Mouse (Mus musculus) megakaryocyte, adult 5-6 weeks (primary cell): ENCODE data around the gene Gm17655. TPM values are rescaled to one million over a fixed set of nuclear protein-coding genes. Genes with fewer than 3 reads are reported as not detected.
"Not testable (repeated sequence)": the region's sequence is repeated elsewhere in the genome, so short reads cannot be mapped to it uniquely, and the experiment has no call there.

Experiments
- ATAC-seq: 2 replicates; pipeline ENCODE4 v1.8.0; 2016; ENCODE audit warnings: mild to moderate bottlenecking, inconsistent platforms; ENCODE audit not compliant: poor library complexity, severe bottlenecking
- total RNA-seq, 2 experiments: library from RNA; stranded (forward) in 1 of 2; stranded (reverse) in 1 of 2; fragments of 153-499, 151-499 nt in 1 of 2; fragments of 221-1000, 200-1000 nt in 1 of 2; gene quantifications; 2 replicates each; pipeline versions ENCODE4 v1.2.3 to v1.2.4; 2015 to 2017

Gene Gm17655
- total RNA-seq (2015) (12.1 and 13.7 TPM in 2 replicates), total RNA-seq (2017) (4.4 and 4.6 TPM in 2 replicates)

DNA sequence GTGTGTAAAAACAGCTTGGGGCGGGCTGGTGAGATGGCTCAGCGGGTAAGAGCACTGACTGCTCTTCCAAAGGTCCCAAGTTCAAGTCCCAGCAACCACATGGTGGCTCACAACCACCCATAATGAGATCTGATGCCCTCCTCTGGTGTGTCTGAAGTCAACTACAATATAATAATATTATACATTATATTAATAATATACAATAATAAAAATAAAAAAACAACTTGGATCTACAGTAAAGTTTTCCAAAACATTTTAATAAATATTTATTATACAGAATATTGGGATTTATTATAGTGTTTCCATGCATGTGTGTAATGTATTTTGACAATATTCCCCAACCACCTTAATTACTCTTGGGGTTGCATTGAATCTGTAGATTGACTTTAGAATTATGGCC is at the start of gene Gm17655:
TSS of gene Gm17655 (minus strand) at position 101 of the 400 bp plus-strand sequence.
- ATAC-seq: not testable (repeated sequence)

GRCm38 (mm10) chr5:110109991-110110441 is 37.7 kb upstream of the Gm17655 start, which contains the start of gene Zfp605:
Gene Zfp605 (plus strand): TSS chr5:110110092.
- peak; percentile 43 for ATAC-seq

DNA sequence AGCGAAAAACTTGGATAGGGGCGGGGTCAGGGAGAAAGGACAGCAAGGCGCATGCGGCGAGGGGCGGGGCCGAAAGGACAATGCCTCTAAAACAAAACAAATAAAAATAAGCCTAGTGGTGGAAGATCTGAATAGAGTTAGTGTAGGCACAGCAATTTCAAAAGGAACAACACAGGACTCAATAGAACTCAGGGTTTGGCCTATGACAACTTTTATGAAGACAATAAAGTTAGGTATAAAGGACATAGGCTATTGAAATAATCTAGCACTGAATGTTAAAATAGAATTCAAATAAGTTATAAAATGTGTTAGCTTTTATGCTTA is 36.0 kb upstream of the Gm17655 start:
- ATAC-seq: no peak

DNA sequence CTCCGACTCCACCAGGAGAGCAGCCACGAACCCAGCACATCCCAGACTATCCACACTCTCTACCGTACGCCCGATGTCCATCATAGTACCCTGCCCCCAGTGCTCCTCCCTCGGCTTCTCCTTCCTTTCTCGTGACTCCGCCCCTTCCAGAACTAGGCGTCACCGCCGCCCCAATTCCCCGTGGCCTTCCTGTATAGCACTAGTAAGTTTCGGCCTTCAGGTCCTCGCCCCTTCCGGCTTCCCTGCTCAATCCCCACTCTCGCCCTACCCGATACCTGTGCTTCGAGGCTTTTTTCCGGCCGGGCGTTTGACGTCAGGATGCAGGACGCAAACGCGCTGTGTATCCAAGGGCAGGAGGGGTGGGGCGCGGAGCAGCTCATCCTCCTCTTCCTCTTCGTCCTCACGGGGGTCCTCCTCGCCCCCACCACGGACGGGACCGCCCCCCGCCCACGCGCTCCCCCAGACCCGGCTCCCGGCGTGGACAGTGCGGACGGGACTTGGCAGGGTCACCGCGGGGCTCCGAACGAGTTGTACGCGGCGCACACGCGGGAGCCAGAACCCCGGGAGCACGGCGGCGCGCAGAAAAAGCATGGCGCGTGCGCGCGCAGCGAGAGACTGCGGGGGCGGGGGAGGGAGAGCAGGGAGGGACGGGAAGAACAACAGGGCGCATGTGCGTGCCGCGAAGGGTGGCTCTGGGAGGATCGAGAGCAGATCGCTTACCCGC is 35.4 kb upstream of the Gm17655 start, which contains the start of gene Gtpbp6:
TSS of gene Gtpbp6 (minus strand) at position 617 of the 724 bp plus-strand sequence.
- peak; percentile 72 for ATAC-seq

- ATAC-seq: no peak
These were observed 34.7 kb upstream of the Gm17655 start for GRCm38 (mm10) chr5:110106901-110107564.

DNA sequence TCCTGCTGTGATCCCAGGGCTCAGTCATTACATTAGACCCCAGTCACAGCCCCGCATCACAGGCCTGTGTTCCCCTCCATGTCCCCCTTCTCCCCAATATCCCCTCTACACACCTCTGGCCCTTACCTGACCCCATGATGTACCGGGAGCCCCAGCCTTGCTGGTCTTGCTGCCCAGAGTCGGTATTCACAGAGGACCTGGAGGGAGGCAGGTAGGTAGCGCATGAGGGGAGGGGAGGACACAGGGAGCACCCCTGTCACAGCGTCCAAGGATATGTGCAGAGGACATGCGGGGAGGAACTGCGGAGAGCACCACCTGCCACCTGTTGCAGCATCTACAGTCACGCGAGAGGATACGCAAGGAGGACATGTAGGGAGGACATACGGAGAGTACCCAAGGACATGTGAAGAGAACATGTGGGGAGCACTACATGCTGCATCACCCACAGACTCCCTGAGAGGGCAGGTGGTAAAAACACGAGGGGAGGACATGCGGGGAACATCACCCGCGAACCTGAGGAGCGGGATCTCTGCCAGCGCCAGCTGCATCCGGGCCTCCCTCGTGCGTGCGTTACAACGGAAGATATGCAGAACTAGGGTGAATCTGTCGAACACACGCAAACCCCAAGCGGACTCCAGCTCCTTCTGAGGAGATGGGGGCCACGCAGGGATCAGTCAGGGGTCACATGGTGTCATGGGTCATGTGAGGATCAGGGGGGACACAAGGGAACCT is 34.0 kb upstream of the Gm17655 start:
- no peak for ATAC-seq

GRCm38 (mm10) chr5:110104616-110105380 is 32.5 kb upstream of the Gm17655 start:
- ATAC-seq: no peak

DNA sequence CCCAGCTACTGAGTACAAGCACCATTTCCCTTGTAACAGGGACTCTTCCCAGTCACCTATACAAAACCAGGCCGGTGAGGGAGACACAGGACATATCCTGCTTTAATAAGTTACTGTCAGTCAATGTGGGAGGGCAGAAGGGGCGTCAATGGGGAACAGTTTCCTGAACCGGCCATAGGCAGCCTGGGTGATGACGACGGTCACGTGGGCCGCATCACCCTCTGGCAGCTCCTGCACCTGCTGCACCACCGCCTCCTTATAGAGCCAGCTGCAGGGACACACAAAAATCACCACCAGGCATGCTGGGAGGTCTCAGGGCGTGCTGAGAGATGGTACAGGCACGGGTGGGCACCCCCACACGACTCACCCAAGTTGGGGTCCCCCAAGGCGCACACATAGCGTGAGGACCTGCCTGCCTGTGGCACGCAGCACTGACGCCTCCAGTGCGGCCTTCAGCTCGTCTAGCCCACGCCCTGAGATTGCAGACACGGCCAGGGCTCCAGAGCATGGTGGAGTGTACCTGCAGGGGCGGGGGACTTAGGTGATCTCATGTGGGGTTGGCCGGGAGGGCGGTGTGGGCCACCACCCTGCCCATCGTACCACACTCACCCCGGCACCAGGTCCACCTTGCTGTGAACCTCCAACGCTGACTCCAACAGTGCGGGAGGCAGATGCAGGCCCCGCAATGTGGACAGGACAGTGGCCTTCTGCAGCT is 31.7 kb upstream of the Gm17655 start:
- ATAC-seq: no peak

DNA sequence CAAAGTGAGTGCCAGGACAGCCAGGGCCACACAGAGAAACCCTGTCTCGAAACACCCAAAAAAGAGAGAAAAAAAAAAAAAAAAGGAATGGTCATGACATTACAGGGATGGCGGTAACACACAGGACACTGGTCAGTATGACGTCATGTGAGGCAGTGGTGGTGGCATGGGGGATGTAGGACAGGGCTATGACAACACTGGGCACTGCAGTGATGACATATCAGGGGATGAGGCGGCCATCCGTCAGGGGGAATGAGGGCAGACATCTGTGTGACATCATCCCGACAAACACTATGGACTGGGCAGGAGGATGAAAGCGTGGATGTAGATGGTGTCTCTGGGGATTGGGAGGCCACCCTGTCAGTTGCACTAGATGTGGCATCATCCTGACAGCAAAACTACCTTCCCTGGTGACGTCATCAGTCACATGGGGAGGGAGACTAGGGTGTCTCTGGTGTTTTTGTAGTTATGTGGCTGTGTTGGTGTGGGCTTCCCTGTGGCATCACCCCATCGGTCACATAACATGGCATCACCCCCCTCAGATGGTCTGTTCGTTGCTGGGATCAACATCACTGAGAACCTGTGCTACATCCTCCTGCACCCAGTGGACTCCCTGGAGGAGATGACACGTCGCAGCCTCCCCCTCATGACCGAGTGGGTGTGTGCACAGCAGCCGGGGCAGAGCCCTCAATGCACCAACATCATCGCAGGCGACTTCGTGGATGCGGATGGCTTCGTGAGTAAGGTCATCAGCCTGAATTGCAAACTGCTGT is 30.7 kb upstream of the Gm17655 start:
- ATAC-seq: no peak

DNA sequence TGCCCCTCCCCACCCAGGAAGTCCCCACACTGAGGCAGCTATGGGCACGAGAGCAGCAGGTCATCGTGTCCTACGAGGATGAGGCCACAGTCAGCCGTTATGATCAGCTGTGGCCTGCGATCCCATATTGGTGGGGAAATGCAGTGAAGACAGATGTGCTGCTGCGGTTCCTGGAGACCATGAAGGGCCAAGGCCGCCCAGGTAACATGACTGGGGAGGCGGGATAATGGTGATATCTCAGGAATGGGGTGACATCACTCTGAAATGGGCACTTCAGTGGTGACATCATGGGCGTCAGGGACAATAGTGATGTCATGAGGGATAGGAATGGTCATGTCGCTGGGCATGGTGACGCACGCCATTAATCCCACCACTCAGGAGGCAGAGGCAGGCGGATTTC is 30.1 kb upstream of the Gm17655 start:
- ATAC-seq: no peak

DNA sequence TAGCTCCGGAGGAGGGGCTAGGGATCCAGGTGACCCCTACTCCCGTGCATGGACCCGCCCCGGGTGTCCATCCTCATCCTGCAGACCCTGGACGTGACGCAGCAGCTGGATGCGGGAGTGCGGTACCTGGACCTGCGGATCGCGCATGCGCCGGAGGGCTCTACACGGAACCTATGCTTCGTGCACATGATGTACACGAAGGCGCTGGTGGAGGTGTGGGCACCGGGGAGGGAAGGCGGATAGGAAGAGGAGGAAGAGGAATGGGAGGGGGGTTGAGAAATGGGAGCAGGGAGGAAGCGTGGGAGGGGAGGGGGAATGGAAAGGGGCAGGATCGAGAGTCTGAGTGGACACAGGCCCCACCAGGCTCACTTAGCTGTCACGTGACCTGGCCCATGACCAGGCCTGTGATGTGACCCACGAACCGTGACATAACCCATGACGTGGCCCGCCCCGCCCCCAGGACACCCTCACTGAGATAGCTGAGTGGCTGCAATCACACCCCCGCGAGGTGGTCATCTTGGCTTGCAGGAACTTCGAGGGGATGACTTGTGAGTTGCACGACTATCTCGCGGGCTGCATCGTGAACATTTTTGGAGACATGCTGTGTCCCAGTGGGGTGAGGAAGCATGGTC is 29.5 kb upstream of the Gm17655 start:
- peak; percentile 39 for ATAC-seq

DNA sequence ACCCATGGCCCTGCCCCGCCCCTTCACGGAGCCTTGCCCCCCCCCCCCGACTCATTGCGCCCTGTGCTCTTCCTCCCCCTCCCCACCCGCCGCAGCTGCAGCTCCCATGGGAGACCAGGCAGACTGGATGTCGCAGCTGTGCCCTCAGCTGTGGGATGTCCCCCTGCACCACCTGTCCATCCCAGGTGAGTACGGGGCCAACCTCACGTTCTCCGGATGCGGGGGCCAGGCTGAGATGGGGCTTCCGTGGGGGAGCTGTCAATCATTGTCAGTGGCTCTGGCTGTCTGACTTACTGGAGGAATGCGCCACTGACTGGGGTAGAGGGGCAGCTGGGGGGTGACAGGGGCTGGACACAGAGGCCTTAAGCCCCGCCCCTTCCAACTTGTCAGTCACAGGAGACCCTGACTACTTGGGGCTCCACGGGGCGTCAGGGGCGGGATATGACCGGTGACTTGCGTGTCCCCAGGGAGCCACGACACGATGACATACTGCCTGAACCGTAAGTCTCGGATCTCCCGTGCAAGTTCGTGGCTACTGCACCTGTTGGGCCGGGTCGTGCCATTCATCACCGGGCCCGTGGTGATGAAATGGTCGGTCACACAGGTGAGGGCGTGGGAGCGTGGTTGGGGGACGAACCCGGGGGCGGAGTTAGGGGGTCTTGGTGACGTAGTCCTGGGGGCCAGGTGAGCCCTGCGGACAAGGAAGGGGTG is 28.8 kb upstream of the Gm17655 start:
- peak; percentile 29 for ATAC-seq

DNA sequence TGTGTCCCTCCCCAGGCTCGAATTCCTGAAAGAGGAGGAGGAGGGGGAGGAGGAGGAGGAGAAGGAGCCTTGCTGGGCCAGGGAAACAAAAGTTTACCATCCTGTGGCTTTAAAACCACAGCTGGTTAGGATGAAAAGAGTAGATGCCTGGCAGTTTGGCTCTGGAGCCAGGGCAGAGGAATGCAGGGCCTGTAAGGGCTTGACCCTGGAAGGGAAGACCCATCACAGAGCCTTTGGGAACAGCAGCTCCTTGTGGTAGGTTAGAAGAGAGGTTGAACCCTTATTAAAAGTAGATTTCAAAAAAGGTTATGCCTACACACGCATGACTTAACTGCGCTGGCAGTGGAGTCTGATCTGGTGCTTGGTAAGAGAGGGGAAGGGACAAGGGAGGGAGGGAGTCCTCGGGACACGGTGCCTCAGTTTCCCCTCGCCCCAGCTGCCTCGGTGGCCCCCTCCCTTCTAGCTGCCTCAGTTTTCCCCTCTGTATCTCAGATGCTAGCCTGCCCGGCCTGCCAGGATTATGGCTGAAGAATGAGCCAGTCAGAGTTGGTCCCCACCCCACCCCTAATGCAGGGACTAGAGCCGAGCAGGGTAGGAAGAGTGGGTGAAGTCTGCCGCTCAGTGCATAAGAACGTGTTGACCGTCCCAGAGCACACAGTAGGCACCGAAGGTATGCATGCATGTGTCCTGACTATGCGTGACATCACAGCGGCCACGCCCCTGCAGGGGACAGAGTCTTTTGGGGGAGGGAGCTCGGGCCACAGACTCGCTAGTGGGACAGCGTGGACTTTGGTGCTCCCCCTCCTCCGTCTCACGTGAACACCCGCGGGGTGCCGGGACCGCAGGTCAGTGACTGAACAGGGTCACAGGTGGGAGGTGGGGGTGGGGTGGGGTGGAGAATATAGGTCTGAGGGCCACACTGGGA is 27.6 kb upstream of the Gm17655 start, which contains the start of gene Plcxd1:
TSS of gene Plcxd1 (plus strand) at position 314 of the 925 bp plus-strand sequence.
- no peak for ATAC-seq

GRCm38 (mm10) chr5:110098991-110099477 is 26.7 kb upstream of the Gm17655 start:
- no peak for ATAC-seq

- peak; percentile 38 for ATAC-seq
These were observed 22.5 kb upstream of the Gm17655 start for GRCm38 (mm10) chr5:110094847-110095213.

DNA sequence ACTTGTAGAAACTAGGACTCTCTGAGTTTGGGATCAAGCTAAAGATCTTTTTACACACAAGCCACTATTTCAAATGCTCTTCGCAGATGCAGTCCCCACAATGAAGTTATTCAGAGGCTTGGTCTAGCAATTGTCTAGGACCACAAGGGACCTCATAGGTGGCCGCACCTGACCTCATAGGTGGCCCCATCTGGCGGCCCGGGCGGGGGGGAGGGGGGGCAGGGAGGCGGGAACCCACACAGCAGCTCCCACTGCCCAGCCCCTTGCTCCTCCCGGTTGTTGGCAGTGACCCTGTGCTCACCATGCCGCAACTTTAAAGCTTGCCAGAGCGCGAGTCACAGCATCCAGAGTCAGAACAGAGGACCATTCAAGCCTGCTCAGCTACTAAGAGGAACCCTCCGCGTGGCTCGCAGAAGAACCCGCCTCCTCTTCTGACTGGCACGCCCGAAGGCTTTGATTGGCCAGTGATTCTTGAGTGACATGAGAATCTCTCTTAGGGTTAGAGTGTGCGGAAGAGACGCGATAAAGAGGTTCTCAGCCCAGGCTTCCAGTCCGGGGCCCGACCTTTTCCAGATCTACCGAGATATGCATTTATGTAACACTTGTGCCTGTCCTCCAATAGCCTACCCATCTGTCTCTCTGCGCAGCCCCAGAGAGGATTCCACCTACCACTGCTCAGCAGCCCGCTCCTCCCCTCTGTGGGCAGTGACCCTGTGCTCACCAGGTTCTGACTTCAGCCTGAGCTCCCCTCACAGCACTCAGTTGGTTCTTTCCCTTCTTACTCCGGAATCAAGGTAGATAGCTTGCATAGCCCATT is 21.9 kb upstream of the Gm17655 start, which contains the start of gene Gm35315:
TSS of gene Gm35315 (minus strand) at position 391 of the 817 bp plus-strand sequence.
- peak; percentile 99 for ATAC-seq
